Mouse (Mus musculus) limb, embryonic 15.5 days (tissue): ENCODE results near the gene Gngt2. TPM values are rescaled to one million over a fixed set of nuclear protein-coding genes. Genes with fewer than 3 reads are reported as not detected.
"Not testable (repeated sequence)": the region's sequence is repeated elsewhere in the genome, so short reads cannot be mapped to it uniquely, and the experiment has no call there.

Source experiments
- ATAC-seq: fragments of 200-750 bp; cut with Nextera tagmentation; 2 replicates; pipeline ENCODE4 v1.8.0; 2017; ENCODE audit warnings: low read depth, moderate TSS enrichment; ENCODE audit not compliant: insufficient number of reproducible peaks, low FRiP score, low TSS enrichment
- H3K27ac ChIP-seq: fragments of 300-500 bp; sonication (generic); 2 replicates; pipeline ENCODE4 v1.5.1; 2015; ENCODE audit warnings: moderate library complexity, mild to moderate bottlenecking, inconsistent platforms
- H3K27me3 ChIP-seq: fragments of 300-500 bp; sonication (generic); 2 replicates; pipeline ENCODE4 v1.6.1; 2015; ENCODE audit warnings: inconsistent platforms
- H3K36me3 ChIP-seq: fragments of 300-500 bp; sonication (generic); 2 replicates; pipeline ENCODE4 v1.6.1; 2015; ENCODE audit warnings: inconsistent platforms
- H3K4me1 ChIP-seq: fragments of 300-500 bp; sonication (generic); 2 replicates; pipeline ENCODE4 v1.6.1; 2015; ENCODE audit warnings: inconsistent platforms
- H3K4me2 ChIP-seq: fragments of 300-500 bp; sonication (generic); 2 replicates; pipeline ENCODE4 v1.6.1; 2015; ENCODE audit warnings: mild to moderate bottlenecking, inconsistent platforms
- H3K4me3 ChIP-seq: fragments of 300-500 bp; sonication (generic); 2 replicates; pipeline ENCODE4 v1.5.1; 2015; ENCODE audit warnings: mild to moderate bottlenecking, inconsistent platforms
- H3K9ac ChIP-seq: fragments of 300-500 bp; sonication (generic); 2 replicates; pipeline ENCODE4 v1.6.1; 2015; ENCODE audit warnings: inconsistent platforms
- H3K9me3 ChIP-seq: fragments of 300-500 bp; sonication (generic); 2 replicates; pipeline ENCODE4 v1.6.1; 2016; ENCODE audit warnings: inconsistent platforms
- WGBS: fragments of 180-500 bp; shearing (Covaris S2); methylation state at CpG from one replicate; pipeline ENCODE4 v1.1.7; 2015; 5-methylcytosine and 5-hydroxymethylcytosine counted together
- polyA plus RNA-seq: library from polyadenylated mRNA; unstranded; fragments of >200 nt; fragmentation: Nextera tagmentation; extraction: Ambion mirVana; gene quantifications from 2 replicates; pipeline ENCODE4 v1.2.1, GENCODE M21; 2015

The Gngt2 gene
- polyA plus RNA-seq, 1 experiment from 2014 or later: 18.7 TPM

- no peak for ATAC-seq
- Histone ChIP-seq H3K4me2 (no peak overlapping the region), H3K27me3 (no peaks in the 10 kb centered on the region), H3K9ac (no peak overlapping the region), H3K4me1 (no peaks in the 10 kb centered on the region), H3K9me3 (no peaks in the 10 kb centered on the region), H3K4me3 (no peak overlapping the region), H3K27ac (no peak overlapping the region), H3K36me3 (no peaks in the 10 kb centered on the region)
- 59% methylated on average over 6 of the region's 6 CpGs for WGBS
Observed at GRCm38 (mm10) chr11:95869918-95870470, 33.0 kb downstream of the Gngt2 start.

DNA sequence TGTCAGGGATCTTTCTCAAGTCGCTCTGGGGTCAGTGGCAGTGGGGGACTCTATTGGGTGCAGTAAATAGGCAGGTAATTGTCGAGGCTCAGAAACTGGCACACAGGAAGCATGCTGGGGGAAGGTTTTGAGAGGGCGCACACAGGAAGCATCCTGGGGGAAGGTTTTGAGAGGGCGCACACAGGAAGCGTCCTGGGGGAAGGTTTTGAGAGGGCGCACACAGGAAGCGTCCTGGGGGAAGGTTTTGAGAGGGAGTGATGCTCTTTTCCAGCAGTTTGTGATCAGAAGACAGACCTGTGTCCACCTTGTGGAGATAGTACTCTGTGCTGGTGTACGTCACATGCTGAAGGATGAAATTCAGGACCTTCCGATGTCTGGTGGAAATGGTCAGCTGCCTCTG is 38.8 kb downstream of the Gngt2 start:
- no peak overlapping the region for H3K27ac ChIP-seq
- H3K9ac ChIP-seq: no peak overlapping the region
- no peak overlapping the region for H3K4me3 ChIP-seq
- H3K4me1 ChIP-seq: no peaks in the 10 kb centered on the region
- no peaks in the 10 kb centered on the region for H3K9me3 ChIP-seq
- no peak overlapping the region for H3K4me2 ChIP-seq
- 31% methylated on average over 9 of the region's 9 CpGs for WGBS
- H3K27me3 ChIP-seq: peaks cover 4% of the 10 kb centered on the region; the same call in 1 of the 2 replicates
- no peak for ATAC-seq
- H3K36me3 ChIP-seq: no peaks in the 10 kb centered on the region

DNA sequence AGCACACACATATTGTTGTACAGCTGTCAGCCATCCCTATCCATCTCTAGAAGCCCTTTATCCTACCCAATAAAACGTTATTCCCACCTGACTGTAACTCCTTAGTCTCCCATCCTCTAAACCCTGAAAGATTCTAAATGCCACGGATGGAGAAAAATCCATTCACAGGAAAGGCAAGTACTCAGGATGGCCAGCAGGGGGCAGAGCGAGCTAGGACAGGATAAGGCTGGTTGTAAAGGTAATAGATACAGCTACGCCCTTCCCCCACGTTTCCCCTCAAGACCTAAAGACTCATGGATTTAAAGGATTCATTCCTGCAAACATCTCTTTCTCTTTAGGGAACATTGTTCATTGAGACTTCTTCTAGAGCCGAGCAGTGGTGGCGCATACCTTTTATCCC is 39.3 kb downstream of the Gngt2 start:
- no peak overlapping the region for H3K4me2 ChIP-seq
- 19% methylated on average over 7 of the region's 7 CpGs for WGBS
- H3K36me3 ChIP-seq: no peaks in the 10 kb centered on the region
- H3K27me3 ChIP-seq: peaks cover 6% of the 10 kb centered on the region; the same call in 1 of the 2 replicates
- no peaks in the 10 kb centered on the region for H3K4me1 ChIP-seq
- ATAC-seq: no peak
- H3K9me3 ChIP-seq: no peaks in the 10 kb centered on the region
- H3K4me3 ChIP-seq: no peak overlapping the region
- H3K9ac ChIP-seq: no peak overlapping the region
- H3K27ac ChIP-seq: no peak overlapping the region

GRCm38 (mm10) chr11:95879861-95880260 is 42.8 kb downstream of the Gngt2 start:
- not testable (repeated sequence) for H3K4me3 ChIP-seq, H3K4me1 ChIP-seq, H3K9me3 ChIP-seq, ATAC-seq, H3K36me3 ChIP-seq, H3K27me3 ChIP-seq, H3K4me2 ChIP-seq, H3K9ac ChIP-seq, H3K27ac ChIP-seq
- 81% methylated on average over 2 of the region's 2 CpGs for WGBS

- Histone ChIP-seq H3K9ac (no peak overlapping the region), H3K4me3 (no peak overlapping the region), H3K36me3 (no peaks in the 10 kb centered on the region), H3K27ac (no peak overlapping the region), H3K4me1 (no peaks in the 10 kb centered on the region), H3K27me3 (0 out of 2 replicates have a peak, but pooled peaks cover 6% of the 10 kb centered on the region), H3K4me2 (no peak overlapping the region), H3K9me3 (no peaks in the 10 kb centered on the region)
- no peak for ATAC-seq
- WGBS: 66% methylated on average over 2 of the region's 2 CpGs
Observed at GRCm38 (mm10) chr11:95890462-95891051, 53.5 kb downstream of the Gngt2 start.

Other genes with a start within 250 kb of the Gngt2 start
- 34.0 and 45.2 TPM in 2 replicates for gene Ngfr, start 249.5 kb upstream of the Gngt2 start, polyA plus RNA-seq
- gene Phb, start 170.3 kb upstream of the Gngt2 start, polyA plus RNA-seq: 195 and 220 TPM in 2 replicates
- 23.4 and 26.6 TPM in 2 replicates for gene Zfp652, start 124.5 kb upstream of the Gngt2 start, polyA plus RNA-seq
- gene B130006D01Rik, start 113.6 kb upstream of the Gngt2 start, polyA plus RNA-seq: 0.99 and 1.2 TPM in 2 replicates
- 2.8 and 3.9 TPM in 2 replicates for gene Phospho1, start 12.7 kb upstream of the Gngt2 start, polyA plus RNA-seq
- gene Abi3, start 5.3 kb downstream of the Gngt2 start, polyA plus RNA-seq: 7.0 and 7.2 TPM in 2 replicates
- gene B4galnt2, start 77.7 kb downstream of the Gngt2 start, polyA plus RNA-seq: not detected in 2 replicates
- gene Igf2bp1, start 168.7 kb downstream of the Gngt2 start, polyA plus RNA-seq: 38.8 and 41.4 TPM in 2 replicates
- not detected in 2 replicates for gene Gip, start 187.3 kb downstream of the Gngt2 start, polyA plus RNA-seq
- gene Snf8, start 197.7 kb downstream of the Gngt2 start, polyA plus RNA-seq: 89.0 and 99.0 TPM in 2 replicates
- 36.4 and 45.2 TPM in 2 replicates for gene Ube2z, start 228.2 kb downstream of the Gngt2 start, polyA plus RNA-seq
- 498 and 615 TPM in 2 replicates for gene Atp5g1, start 238.5 kb downstream of the Gngt2 start, polyA plus RNA-seq